Mouse (Mus musculus): ENCODE measurements around the gene Zfp580.

DNA sequence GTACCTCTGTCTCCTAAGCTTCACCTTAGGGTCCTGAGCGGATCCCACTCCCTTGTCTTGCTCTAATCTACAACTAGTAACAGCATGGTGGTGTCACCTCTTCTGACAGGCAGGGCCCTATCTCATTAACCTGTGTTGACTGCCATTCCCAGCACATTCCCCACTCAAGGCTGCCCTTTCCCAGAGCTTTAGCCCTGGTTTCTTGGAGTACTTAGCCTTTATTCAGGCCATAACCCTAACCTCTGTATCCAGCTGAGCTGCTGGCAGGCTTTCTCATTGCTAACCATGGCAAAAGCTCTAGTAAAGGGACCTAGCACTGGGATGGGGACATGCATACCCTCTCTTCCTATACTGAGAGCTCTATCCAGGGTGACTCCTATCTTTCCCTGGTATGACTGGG, 7.3 kb downstream of the Zfp580 start:
- no peak for TF ChIP-seq CTCF (IDR thresholded peaks at IDR 0.05; ENCODE audit: extremely low read depth, insufficient read depth, low read length)
- no peak for TF ChIP-seq POLR2A (IDR thresholded peaks at IDR 0.05; ENCODE audit: extremely low read depth, insufficient read depth, low read length)
